Mouse (Mus musculus) C2C12 (cell line): ENCODE measurements around the gene Hnrnpl. TPM values are rescaled to one million over a fixed set of nuclear protein-coding genes. Genes with fewer than 3 reads are reported as not detected.

Experiments used
- H3K27me3 ChIP-seq: one replicate; pipeline ENCODE4 v1.6.1; 2011; ENCODE audit not compliant: control insufficient read depth, insufficient read depth, insufficient read length
- H3K36me3 ChIP-seq: one replicate; pipeline ENCODE4 v1.6.1; 2011; ENCODE audit not compliant: control insufficient read depth, insufficient read depth
- H3K4me3 ChIP-seq: one replicate; pipeline ENCODE4 v1.5.1; 2011; ENCODE audit warnings: mild to moderate bottlenecking, control low read depth; ENCODE audit not compliant: poor library complexity, insufficient read depth, severe bottlenecking
- H3K79me2 ChIP-seq: one replicate; pipeline ENCODE4 v1.6.1; 2011; ENCODE audit not compliant: control insufficient read depth, insufficient read depth
- H3K79me3 ChIP-seq: one replicate; pipeline ENCODE4 v1.6.1; 2011; ENCODE audit warnings: low read depth, control low read depth
- H3ac ChIP-seq: one replicate; pipeline ENCODE3; 2011; ENCODE audit warnings: low read depth; ENCODE audit not compliant: control insufficient read depth, insufficient read length
- CEBPB ChIP-seq: IDR thresholded peaks from one replicate; pipeline ENCODE4 v1.6.1; 2011; ENCODE audit warnings: low read depth, mild to moderate bottlenecking, control low read depth, moderate library complexity
- CTCF ChIP-seq: IDR thresholded peaks from one replicate; pipeline ENCODE4 v1.5.1; 2011; ENCODE audit not compliant: control insufficient read depth, insufficient read depth, insufficient read length
- FOSL1 ChIP-seq: IDR thresholded peaks from one replicate; pipeline ENCODE4 v1.8.0; 2011; ENCODE audit warnings: mild to moderate bottlenecking, low read length; ENCODE audit not compliant: poor library complexity, insufficient read depth, severe bottlenecking
- MAX ChIP-seq: IDR thresholded peaks from one replicate; pipeline ENCODE4 v1.6.1; 2011; ENCODE audit warnings: mild to moderate bottlenecking, control low read depth
- MYOD1 ChIP-seq: IDR thresholded peaks from one replicate; pipeline ENCODE4 v1.6.1; 2011; ENCODE audit warnings: low read depth; ENCODE audit not compliant: control insufficient read depth, insufficient read length
- MYOG ChIP-seq: IDR thresholded peaks from one replicate; pipeline ENCODE4 v1.6.1; 2011; ENCODE audit not compliant: control insufficient read depth, insufficient read length; ENCODE audit errors: extremely low read depth
- USF1 ChIP-seq: IDR thresholded peaks from one replicate; pipeline ENCODE4 v1.6.1; 2011; ENCODE audit warnings: low read depth, mild to moderate bottlenecking, control low read depth, moderate library complexity
- polyA plus RNA-seq: library from polyadenylated mRNA; unstranded; fragments of >200 nt; fragmentation: generic; extraction: Trizol; gene quantifications from one replicate; pipeline ENCODE4 v1.2.1, GENCODE M21; 2012; ENCODE audit warnings: missing spikeins

Gene Hnrnpl
- polyA plus RNA-seq, 1 experiment: 303 TPM

DNA sequence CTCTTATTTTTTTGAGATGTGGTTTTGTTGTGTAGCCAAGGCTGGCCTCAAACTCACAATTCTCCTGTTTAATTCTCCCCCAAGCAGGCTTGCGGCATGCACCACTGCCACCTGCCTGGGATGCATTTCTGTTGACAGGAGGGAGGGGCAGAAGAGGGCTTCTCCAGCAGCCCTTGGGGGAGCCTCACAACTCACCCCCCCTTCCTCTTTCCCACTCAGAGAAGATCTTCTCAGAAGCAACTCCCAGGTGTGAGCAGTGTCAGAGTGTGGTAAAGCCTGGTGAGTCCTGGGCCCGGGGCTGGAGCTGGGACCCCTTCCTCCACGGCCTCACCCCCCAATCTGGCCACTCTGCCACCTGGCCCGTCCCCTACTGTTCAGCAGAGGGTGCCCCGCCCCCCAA, 23.2 kb upstream of the Hnrnpl start:
- Histone ChIP-seq H3K36me3 (no peaks in the 10 kb centered on the region), H3K79me3 (no peaks in the 10 kb centered on the region), H3K27me3 (no peaks in the 10 kb centered on the region), H3ac (no peak overlapping the region), H3K4me3 (no peak overlapping the region), H3K79me2 (no peaks in the 10 kb centered on the region)
- no peak for TF ChIP-seq MYOG
- no peak for TF ChIP-seq USF1
- no peak for TF ChIP-seq CTCF
- TF ChIP-seq MYOD1: no peak
- no peak for TF ChIP-seq CEBPB
- no peak for TF ChIP-seq FOSL1
- no peak for TF ChIP-seq MAX

DNA sequence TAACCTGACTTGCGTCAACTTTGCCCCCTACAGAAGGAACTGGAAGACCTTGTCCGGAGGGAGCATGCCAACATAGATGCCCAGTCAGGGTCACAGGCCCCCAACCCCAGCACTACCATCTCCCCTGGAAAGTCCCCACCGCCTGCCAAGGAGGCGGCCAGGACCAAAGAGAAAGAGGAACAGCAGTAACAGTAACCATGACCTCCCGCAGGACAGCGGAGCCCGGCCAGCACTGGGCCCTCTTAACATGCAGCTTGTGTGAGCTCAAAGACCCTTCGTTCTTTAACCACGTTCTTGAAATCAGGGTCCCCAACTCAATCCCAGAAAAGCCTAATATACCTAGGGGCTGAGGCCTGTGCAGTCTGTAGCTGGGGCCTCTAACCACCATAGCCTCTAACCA, 20.5 kb upstream of the Hnrnpl start:
- no peaks in the 10 kb centered on the region for H3K36me3 ChIP-seq
- H3K4me3 ChIP-seq: no peak overlapping the region
- no peak overlapping the region for H3ac ChIP-seq
- TF ChIP-seq MYOD1 (no peak), FOSL1 (no peak), MYOG (no peak), CTCF (no peak), MAX (no peak), CEBPB (no peak), USF1 (no peak)
- H3K27me3 ChIP-seq: no peaks in the 10 kb centered on the region
- H3K79me2 ChIP-seq: no peaks in the 10 kb centered on the region
- no peaks in the 10 kb centered on the region for H3K79me3 ChIP-seq

DNA sequence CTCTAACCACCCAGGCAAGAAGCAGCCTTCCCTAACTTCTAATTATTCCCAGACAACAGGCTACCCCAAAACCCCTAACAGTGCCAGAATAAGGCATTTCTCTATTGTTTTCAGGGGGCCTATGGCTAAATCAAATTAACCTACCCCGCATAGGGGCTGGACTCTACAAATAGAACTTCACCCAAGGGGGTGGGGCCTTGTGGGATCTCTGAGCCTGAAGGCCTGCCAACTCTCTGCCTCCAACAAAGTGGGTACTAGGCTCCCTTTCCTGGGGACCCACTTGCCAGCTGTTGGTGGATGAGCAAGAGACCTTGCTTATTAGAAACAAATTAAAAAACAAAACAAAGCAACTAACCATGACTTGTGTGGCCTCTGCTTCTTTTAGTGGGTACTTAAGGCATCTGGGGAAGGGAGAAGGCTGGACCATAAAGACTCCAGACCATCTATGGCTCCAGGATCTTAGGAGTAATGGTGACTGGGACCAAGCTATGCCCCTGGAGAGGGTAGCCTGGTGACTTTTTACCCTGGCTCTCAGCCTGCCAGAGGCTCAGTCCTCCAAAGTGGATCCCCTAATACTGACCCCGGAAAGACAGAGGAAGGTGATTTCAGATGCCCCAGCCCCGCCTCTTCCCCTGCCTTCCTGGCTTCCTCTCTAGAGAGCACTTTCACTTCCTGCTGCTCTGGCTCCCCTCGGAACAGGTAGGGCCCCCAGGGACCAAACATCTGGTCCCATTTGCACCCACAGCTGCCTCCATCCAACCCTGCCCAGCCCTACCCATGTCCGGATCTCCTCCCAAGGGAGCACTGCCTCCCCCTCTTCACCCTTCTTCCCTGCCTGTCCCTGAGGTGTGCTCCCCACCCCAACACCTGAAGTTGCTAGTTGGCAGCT, 19.8 kb upstream of the Hnrnpl start, which contains the start of gene Rinl:
Gene Rinl (plus strand): TSS at position 663 of the 889 bp plus-strand sequence.
- Histone ChIP-seq H3K79me2 (no peaks in the 10 kb centered on the region), H3K4me3 (no peak within 1 kb of the TSS), H3K79me3 (no peaks in the 10 kb centered on the region), H3ac (no peak within 1 kb of the TSS), H3K27me3 (no peaks in the 10 kb centered on the region), H3K36me3 (no peaks in the 10 kb centered on the region)
- TF ChIP-seq MAX (no peak), MYOG (no peak), CTCF (no peak), CEBPB (no peak), FOSL1 (no peak), MYOD1 (no peak), USF1 (no peak)

DNA sequence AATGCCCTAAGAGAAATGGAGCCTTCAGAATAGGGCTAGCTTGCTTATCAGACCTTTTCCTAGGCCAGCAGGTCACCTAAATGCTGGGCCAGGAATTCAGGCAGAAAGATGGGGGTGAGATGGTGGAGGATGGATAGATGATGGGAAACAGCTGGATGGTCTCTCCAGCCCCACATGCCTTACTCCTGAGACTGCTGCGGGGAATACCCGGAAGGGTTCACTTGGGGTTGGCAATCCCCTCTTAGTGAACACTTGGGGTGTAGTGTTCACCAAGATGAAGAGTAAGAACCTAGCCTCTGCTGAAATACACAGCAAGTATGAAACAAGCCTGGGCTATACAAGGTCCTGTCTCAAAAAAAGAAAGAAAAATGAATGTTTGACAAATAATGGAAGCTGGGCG, 19.1 kb upstream of the Hnrnpl start:
- Histone ChIP-seq H3K4me3 (no peak overlapping the region), H3K79me3 (no peaks in the 10 kb centered on the region), H3ac (no peak overlapping the region), H3K27me3 (no peaks in the 10 kb centered on the region), H3K36me3 (no peaks in the 10 kb centered on the region), H3K79me2 (no peaks in the 10 kb centered on the region)
- TF ChIP-seq MYOD1 (no peak), USF1 (no peak), CEBPB (no peak), MYOG (no peak), MAX (no peak), CTCF (no peak), FOSL1 (no peak)

DNA sequence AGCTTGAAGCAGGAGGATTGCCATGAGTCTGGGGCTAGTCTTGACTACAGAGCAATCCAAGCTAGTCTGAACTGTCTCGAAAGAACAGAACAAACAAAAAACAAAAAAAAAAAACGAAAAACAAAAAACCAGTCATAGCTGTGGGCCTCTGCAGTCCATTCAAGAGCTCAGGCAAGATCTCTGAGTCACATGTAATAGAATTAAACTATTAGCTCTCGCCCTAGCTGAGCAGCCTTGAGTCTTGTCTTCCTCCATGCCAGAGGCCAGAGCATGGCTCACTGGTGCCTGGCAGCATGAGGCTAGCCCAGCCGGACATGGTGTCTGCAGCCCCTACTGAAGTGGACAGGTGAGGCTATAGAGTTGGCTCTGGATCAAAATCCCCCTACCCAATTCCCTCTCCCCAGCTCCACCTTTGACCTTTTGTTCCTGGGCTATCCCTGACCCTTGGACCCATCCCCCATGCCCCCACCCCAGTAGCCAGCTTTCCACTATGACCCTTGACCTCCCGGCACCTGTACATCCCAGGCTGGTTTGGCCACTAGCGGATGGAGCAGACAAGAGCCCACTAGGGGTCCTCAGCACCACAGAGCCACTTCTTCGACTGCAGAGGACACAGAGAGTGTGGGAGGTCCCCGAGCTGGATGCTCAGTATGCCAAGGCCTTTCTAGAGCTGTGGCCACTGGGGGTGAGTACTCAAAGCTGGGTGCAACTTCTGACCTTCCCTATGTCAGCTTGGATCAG, 18.1 kb upstream of the Hnrnpl start:
- Histone ChIP-seq H3K4me3 (no peak overlapping the region), H3K36me3 (no peaks in the 10 kb centered on the region), H3K27me3 (no peaks in the 10 kb centered on the region), H3K79me3 (no peaks in the 10 kb centered on the region), H3ac (no peak overlapping the region), H3K79me2 (no peaks in the 10 kb centered on the region)
- TF ChIP-seq CTCF (no peak), MYOG (no peak), MYOD1 (no peak), FOSL1 (no peak), MAX (no peak), CEBPB (no peak), USF1 (no peak)
